Mouse (Mus musculus) natural killer cell, adult 2 months (primary cell): ENCODE data around the gene Nr1h5.

Source experiments
- DNase-seq, 2 experiments: peaks; one replicate each; pipeline ENCODE4 v3.0.0; 2022; ENCODE audit warnings: low spot score in 2 of 2

The Nr1h5 gene

GRCm38 (mm10) chr3:102964033-102964432, at the start of gene Nr1h5:
TSS of gene Nr1h5 (minus strand) at chr3:102964133.
- DNase-seq = no peak

GRCm38 (mm10) chr3:103001595-103001994, 37.7 kb upstream of the Nr1h5 start:
- no peak for DNase-seq

GRCm38 (mm10) chr3:102997591-102997990, 33.7 kb upstream of the Nr1h5 start:
- no peak for DNase-seq

GRCm38 (mm10) chr3:102997036-102997435, 33.1 kb upstream of the Nr1h5 start:
- no peak for DNase-seq

GRCm38 (mm10) chr3:102995605-102996321, 31.8 kb upstream of the Nr1h5 start, which contains the start of gene Sike1:
TSS of gene Sike1 (plus strand) at chr3:102995708.
- DNase-seq = peak; percentile 96 to 98

GRCm38 (mm10) chr3:102995233-102995604, 31.3 kb upstream of the Nr1h5 start:
- DNase-seq = no peak

- no peak for DNase-seq
Observed at GRCm38 (mm10) chr3:102992936-102993335, 29.0 kb upstream of the Nr1h5 start.

- no peak for DNase-seq
Observed at GRCm38 (mm10) chr3:102991041-102991440, 27.1 kb upstream of the Nr1h5 start.

- DNase-seq = no peak
Observed at GRCm38 (mm10) chr3:102980349-102980736, 16.4 kb upstream of the Nr1h5 start.

- no peak for DNase-seq
Observed at GRCm38 (mm10) chr3:102979550-102980348, 15.8 kb upstream of the Nr1h5 start.

- no peak for DNase-seq
Observed at GRCm38 (mm10) chr3:102976906-102977305, 13.0 kb upstream of the Nr1h5 start.

GRCm38 (mm10) chr3:102970508-102970907, 6.6 kb upstream of the Nr1h5 start:
- no peak for DNase-seq

GRCm38 (mm10) chr3:102970067-102970466, 6.1 kb upstream of the Nr1h5 start:
- no peak for DNase-seq

- no peak for DNase-seq
Observed at GRCm38 (mm10) chr3:102955596-102955995, 8.3 kb downstream of the Nr1h5 start.

- no peak for DNase-seq
Observed at GRCm38 (mm10) chr3:102955143-102955542, 8.8 kb downstream of the Nr1h5 start.

- DNase-seq = no peak
Observed at GRCm38 (mm10) chr3:102954476-102954875, 9.5 kb downstream of the Nr1h5 start.

- DNase-seq = peak in 1 of 2 experiments; percentile 27
Observed at GRCm38 (mm10) chr3:102946861-102947260, 17.1 kb downstream of the Nr1h5 start.

GRCm38 (mm10) chr3:102946312-102946711, 17.6 kb downstream of the Nr1h5 start:
- DNase-seq = no peak

GRCm38 (mm10) chr3:102938100-102938499, 25.8 kb downstream of the Nr1h5 start:
- no peak for DNase-seq

- DNase-seq = no peak
Observed at GRCm38 (mm10) chr3:102935451-102936354, 28.2 kb downstream of the Nr1h5 start, which contains the start of gene Sycp1. TSS of gene Sycp1 (minus strand) at chr3:102936100.

GRCm38 (mm10) chr3:102899136-102899535, 64.8 kb downstream of the Nr1h5 start:
- DNase-seq = no peak
